Mouse (Mus musculus) lung, postnatal 4 days (tissue): ENCODE measurements around the gene Ucp3.
A peak's percentile ranks its signal among the peaks of the same experiment; 100 is the strongest.
"Not testable (repeated sequence)": the region's sequence is repeated elsewhere in the genome, so short reads cannot be mapped to it uniquely, and the experiment has no call there.

Source experiments
- DNase-seq, 2 experiments: peaks; one replicate each; pipeline ENCODE4 v3.0.0; 2021

Gene Ucp3

GRCm38 (mm10) chr7:100473846-100474454 lies 1.2 kb downstream of the Ucp3 start:
- DNase-seq: peak in 1 of 2 experiments; percentile 17

GRCm38 (mm10) chr7:100474680-100475079 lies 1.9 kb downstream of the Ucp3 start:
- peak; percentile 59 to 72 for DNase-seq

DNA sequence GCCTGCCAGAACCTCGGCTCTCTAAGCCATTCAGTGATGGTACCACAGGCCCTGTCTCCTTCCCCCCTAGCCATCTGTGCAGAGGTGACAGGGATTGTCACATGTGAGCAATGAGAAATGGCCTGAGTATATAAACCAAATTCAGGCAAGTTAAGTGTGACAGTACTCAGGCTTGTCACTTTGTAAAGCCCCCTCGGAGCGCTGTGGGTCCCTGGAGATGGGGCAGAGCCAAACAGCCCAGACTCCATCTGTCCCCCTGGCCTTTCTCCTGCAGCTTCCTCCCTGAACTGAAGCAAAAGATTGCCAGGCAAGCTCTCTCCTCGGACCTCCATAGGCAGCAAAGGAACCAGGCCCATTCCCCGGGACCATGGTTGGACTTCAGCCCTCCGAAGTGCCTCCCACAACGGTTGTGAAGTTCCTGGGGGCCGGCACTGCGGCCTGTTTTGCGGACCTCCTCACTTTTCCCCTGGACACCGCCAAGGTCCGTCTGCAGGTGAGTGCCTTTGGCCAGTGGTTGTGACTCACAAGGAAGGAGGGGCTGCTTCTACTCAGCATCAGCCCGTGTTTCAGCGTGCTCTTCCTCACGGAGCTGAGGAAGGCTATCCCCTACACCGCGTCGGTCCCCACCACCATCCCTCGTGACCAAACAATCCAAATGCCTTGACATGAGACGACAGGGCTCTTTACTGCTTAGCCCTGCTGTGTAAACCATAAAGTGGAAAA lies 6.5 kb downstream of the Ucp3 start:
- no peak for DNase-seq

DNA sequence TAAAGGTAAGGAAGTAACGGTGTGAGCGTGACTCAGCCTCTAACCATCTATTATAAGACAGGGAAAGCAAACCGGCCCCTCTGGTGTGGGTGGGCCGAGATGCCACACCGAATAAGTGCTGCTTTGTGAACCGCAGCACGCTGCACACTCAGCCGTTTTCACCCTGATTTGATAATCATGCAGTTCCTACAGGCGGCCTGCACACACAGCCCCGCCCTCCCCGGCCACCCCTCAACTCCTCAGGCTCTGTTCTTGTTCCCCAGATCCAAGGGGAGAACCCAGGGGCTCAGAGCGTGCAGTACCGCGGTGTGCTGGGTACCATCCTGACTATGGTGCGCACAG lies 7.0 kb downstream of the Ucp3 start:
- DNase-seq: no peak

- no peak for DNase-seq
Observed at GRCm38 (mm10) chr7:100480175-100480574, 7.4 kb downstream of the Ucp3 start.

GRCm38 (mm10) chr7:100482046-100482445 lies 9.3 kb downstream of the Ucp3 start:
- DNase-seq: not testable (repeated sequence)

GRCm38 (mm10) chr7:100484493-100484892 lies 11.7 kb downstream of the Ucp3 start:
- peak in 1 of 2 experiments; percentile 45 for DNase-seq

DNA sequence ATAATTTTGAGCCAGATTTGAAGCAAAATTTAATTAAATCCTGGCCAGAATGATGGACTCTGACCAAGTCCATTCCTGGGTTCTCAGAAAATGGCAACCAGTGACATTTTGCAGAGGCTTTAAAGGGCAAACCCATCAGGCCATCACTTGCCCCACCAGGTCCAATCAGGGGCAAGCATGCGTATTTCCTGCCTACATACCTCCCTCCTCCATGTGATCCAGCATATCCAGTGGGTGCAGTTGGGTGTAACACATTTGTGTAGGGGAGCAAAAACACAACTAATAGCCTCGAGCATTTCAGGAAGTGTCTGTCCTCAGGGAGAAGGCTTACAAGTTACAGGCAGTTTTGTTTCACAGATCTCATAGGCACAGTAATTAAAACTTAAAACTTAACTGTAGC lies 14.5 kb downstream of the Ucp3 start:
- DNase-seq: no peak

GRCm38 (mm10) chr7:100488474-100489048 lies 15.8 kb downstream of the Ucp3 start:
- DNase-seq: peak in 1 of 2 experiments; percentile 52

DNA sequence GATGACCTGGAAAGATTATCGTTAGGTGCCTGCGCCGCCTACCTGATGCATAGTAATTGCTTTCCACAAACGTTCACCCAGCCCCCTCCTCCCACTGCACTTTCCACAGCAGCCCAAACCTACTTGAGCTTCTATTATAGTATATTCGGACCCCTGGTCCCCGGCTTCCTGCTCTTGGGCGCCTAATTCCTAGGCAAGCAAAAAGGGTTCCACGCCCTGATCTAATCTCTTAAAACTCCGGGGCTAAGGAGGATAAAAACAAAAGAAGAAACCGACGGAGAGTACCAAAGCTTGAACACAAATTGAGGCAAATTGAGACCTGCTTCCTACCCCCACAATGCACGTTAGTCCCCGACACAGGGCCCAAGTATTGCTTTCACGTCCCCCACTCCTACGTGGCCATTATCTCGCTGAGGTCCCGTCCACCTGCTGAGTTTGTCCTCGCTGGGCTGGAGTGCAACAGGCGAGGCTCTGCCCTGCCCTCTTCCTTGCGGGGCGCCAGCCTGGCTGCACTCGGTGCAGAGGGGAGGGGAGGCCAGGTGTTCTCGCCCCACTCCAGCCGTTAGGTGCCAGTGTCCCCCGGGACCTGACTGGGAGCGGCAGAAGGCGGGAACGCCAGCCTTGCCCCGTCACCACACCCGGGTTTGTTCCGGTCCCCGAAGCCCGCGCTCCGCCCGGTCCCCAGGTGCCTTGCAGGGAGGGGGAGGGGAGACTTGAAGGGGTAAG lies 19.8 kb downstream of the Ucp3 start:
- peak; percentile 47 to 86 for DNase-seq

DNA sequence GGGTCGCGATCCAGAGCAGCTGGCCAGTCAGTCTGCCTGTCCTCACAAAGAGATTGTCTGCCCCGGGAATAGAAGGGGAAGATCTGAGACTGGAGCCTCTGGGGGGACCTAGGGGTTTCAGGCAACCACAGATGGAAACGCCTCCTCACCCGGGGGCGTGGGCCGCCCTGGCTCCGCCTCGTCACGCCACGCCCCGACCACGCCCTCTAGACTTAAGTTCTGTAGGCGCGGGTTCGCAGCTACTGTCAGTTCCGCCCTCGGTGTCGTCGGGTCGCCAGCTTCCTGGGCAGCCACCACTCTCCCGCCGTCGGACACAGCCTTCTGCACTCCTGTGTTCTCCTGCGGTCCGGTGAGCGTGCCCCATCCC lies 20.3 kb downstream of the Ucp3 start, which contains the start of gene Ucp2:
Ucp2 (plus strand) TSS at position 221 of the 367 bp plus-strand sequence.
- DNase-seq: peak; percentile 93 to 95

DNA sequence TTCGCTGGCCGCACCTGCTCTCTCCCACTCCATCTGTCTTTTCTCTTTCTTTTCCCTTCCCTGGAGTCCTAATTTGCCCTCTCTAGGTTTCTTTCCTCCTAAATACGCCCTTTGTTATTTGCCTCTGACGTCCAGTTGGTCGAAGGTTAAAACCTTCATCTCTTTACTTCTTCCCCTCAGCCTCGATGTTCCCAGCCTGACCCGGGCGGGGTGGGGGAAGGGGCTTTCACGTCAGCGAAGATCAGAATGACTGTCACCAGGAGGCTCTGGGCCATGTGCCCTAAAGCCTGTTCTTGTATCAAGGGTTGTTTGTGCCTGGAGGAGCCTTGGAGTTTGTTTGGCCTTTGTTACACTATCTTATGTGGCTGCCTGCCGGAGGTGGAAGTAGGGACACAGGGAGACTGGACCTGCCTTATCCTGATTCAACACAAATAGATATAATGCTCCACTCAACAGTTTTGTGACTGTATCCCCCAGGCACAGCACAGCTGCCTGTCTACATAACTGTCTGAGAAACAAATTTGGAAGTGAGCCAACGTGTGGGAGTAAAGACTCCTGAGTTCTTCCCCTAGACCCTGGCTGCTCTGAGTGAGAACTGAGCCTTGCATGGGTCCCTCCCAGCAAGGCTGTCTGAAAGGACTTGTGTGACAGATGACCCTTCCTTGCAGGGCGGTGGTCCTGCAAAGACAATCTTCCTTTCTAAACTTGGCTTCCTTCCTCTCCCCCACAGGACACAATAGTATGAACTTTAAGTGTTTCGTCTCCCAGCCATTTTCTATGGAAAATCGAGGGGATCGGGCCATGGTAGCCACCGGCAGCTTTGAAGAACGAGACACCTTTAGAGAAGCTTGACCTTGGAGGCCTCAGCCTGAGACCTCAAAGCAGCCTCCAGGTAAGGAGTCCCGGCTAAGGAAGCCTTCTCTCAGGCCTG lies 21.0 kb downstream of the Ucp3 start:
- DNase-seq: peak; percentile 50 to 63

DNA sequence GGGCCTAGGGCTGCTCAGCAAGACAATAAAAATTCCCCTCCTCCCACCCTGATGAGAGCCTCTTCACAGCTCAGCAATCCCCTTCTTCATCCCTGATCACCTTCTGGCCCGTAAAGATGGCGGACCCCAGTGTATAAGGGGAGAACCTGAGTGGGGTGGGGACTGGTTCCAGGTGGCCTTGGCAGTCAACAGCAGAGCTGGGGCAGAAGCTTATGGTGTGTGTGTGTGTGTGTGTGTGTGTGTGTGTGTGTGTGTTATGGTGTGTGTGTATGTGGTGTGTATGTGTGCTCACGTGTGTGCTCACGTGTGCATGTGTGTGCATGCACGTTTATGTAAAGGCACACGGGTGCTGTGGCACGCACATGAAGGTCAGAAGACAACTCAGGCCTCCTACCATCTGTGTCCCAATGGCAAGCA lies 21.6 kb downstream of the Ucp3 start:
- no peak for DNase-seq

DNA sequence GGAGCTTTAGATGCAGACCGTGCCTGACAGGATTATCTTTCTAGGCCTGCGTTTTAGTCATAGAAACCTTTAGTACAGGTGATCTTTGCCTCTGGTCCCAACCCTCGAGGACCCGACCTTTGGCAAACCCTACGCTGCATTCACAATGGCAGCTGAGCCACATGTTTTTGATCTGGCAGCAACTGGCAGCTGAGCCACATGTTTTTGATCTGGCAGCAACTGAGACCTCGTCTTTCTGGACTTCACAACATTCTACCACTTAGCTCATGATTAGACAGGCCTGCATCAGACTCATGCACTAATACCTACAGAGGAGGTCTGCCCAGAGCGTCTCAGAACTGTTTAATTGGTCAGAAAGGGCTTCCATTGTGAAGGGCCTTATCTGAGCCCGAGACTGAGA lies 22.3 kb downstream of the Ucp3 start:
- DNase-seq: no peak

- DNase-seq: peak; percentile 86 to 89
Observed at GRCm38 (mm10) chr7:100495581-100496251, 22.9 kb downstream of the Ucp3 start.

DNA sequence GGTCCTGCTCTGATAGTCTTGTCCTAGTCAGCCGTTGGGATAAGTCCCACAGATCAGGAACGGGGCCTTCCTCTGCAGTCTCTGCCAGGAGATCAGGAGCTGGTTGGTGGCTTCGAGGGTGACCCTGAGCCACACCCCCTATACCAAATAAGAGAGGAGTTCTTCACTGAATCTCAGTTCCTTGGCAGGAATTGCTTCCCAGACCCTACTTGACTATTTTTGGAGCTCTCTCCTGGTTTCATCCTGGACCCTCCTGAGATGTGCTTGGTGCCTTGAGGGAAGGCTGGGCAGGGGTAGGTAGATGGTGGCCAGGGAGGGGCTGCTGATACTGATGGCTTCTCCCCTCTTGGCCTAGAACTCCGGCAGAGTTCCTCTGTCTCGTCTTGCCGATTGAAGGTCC lies 23.6 kb downstream of the Ucp3 start:
- DNase-seq: no peak

DNA sequence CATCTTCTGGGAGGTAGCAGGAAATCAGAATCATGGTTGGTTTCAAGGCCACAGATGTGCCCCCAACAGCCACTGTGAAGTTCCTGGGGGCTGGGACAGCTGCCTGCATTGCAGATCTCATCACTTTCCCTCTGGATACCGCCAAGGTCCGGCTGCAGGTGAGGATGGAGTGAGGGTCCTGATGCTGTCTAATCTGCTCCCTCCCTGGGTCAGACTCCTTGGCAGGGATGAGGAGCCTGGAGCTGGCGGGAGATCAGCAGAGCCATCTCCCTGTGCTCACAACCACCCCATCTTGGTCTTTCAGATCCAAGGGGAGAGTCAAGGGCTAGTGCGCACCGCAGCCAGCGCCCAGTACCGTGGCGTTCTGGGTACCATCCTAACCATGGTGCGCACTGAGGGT lies 24.0 kb downstream of the Ucp3 start:
- no peak for DNase-seq

GRCm38 (mm10) chr7:100497402-100497801 lies 24.6 kb downstream of the Ucp3 start:
- DNase-seq: no peak

DNA sequence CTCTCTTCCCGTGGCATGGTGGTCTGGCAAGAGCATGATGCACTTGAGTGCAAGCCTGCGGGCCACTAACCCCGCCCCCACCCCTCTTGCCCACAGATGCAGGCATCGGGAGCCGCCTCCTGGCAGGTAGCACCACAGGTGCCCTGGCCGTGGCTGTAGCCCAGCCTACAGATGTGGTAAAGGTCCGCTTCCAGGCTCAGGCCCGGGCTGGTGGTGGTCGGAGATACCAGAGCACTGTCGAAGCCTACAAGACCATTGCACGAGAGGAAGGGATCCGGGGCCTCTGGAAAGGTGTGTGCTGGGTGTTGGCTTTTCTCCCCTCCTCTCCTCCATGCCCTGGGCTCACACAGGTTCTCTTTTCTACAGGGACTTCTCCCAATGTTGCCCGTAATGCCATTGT lies 25.2 kb downstream of the Ucp3 start:
- no peak for DNase-seq

DNA sequence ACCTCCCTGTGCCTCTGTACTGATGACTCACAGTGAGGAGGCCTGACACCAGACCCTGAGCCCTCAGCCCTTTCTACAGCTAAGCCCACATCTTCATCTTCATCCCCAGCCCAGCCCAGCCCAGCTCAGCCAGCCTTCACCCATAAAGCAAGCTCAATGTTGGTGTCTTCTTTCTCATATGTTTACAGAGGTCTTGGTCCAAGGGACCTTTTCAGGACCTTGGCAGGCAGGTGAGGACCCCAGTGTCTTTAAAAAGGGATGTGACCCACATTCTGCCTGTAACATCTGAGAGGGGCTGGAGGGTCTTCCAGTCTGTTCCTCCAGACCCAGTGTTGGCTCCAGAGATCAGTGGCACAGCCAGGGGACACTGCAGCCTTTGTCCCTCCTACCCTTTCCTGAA lies 26.7 kb downstream of the Ucp3 start:
- no peak for DNase-seq

DNA sequence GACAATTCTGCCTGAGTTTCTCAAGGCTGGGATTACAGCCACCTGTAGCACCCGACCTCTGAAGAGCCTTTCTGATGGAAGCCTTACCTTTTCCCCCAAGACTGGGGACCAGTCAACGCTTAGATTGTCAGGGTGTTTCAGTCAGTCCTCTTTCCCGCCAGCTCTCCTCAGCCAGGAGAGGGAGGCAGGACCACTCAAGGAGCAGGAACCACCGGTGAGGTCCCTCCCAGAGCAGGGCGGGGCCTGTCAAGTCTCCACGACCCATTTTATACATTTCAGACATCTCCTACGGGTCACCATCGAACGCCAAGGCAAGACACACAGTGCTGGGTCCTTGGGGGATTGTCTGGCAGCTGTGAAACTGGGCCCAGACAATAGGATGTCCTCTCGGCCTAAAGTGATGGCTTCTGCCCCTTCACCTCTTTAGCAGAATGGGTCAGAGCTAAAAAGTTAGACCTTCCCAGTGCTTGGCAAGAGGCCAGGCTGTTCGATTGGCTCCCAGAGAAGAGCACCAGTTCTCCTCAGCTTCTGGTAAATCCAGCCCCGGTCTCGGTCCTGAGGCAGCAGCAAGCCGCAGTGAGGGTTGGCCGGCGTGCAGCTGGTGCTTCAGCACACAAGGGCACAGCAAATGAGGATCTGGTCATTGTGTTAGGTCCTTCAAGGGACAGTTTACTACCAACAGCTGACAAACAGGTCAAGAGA lies 27.6 kb downstream of the Ucp3 start:
- DNase-seq: no peak
